Mouse (Mus musculus) T-helper 1 cell (primary cell): Measurements from ENCODE around the gene Tjp2.
"Not testable (repeated sequence)": the region's sequence is repeated elsewhere in the genome, so short reads cannot be mapped to it uniquely, and the experiment has no call there.

Experiments
- in situ Hi-C: fragments of 300-600 bp; cut with MboI, MseI; formaldehyde crosslinking; loops from one replicate; pipeline ENCODE4 v1.15.1; 2025; ENCODE audit warnings: high pct_unique_total_duplicates

Gene Tjp2

GRCm38 (mm10) chr19:24224500-24225304 lies at the start of gene Tjp2:
Gene Tjp2, minus strand, starts transcription at chr19:24225030.
- in situ Hi-C loops = no loop called here

DNA sequence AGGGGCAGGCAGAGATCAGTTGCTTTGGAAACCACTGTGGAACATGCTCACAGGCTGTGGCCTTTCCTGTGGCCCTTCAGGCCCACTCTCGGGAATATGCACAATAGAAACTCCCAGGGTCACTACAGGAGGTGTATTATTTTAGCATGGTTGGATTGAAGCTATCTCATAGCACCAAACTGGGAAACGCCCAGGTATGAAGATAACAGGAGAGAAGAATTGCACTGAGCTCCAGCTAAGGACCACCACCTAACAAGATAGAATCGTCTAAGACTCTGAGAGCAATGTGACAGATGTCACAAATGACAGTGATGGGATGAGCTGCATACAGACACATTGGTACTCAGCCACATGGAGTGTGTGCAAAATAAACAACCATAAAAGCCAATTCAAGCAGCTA lies 49.5 kb upstream of the Tjp2 start:
- in situ Hi-C loops = no loop called here

DNA sequence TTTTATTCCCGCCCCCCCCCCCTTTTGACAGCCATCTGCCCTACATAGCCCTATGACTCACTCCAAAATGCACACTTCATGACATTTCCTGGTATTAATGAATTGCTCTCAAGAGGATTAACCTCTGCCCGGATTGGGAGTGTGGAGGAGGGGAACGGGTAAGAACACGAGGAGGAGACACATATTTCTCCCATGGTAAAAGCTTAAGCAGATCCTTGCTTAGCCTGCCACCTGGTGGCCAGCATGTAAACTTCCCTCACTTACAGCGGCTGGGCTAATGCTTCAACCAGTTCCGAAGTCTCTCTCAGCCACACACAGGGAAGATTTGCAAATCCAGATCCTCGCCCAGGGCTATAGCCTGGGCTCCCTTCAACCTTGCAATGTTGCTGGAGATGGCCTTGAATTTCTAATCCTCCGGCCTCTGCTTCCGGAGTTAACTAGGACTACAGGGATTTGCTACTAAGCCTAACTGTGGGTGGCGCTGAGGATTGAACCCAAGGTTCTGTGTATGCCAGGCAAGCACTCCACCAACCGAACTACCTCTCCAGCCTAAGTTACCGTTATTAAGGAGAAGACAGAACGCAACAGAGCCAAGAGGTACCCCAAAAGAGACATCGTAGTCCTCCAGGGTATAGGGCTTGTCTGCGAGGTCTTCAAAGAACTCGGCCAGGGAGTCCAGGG lies 47.1 kb upstream of the Tjp2 start:
- in situ Hi-C loops = no loop called here

- in situ Hi-C loops = no loop called here
These were observed 46.5 kb upstream of the Tjp2 start for GRCm38 (mm10) chr19:24271326-24271725.

- in situ Hi-C loops = loop anchor here (10.0 kb wide), 1 partner anchor 114 kb away; no protein-coding TSS in a partner anchor
These were observed 43.7 kb upstream of the Tjp2 start for GRCm38 (mm10) chr19:24268531-24268930.

- in situ Hi-C loops = loop anchor here (10.0 kb wide), 1 partner anchor 111 kb away; no protein-coding TSS in a partner anchor
These were observed 41.4 kb upstream of the Tjp2 start for GRCm38 (mm10) chr19:24266046-24266830.

GRCm38 (mm10) chr19:24264991-24265390 lies 40.2 kb upstream of the Tjp2 start:
- in situ Hi-C loops = loop anchor here (10.0 kb wide), 1 partner anchor 110 kb away; no protein-coding TSS in a partner anchor

DNA sequence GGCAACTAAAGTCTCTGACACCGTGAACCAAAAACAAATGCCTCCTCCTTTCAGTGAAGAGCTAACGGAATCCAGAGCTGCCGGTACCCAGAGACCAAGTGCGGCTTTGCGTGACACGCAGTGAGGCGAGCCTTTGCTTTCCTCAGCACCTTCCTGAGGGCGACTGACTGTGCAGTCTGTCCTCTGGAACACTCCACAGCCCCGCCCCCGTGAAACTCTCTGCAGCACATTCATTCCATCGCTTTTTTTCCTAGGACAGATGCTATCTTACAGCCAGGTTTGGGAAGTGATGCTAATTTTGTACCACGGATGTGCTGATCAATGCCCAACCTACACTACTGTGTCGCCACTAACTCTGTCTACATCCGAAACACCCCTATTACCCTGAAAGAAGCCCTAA lies 37.9 kb upstream of the Tjp2 start:
- in situ Hi-C loops = loop anchor here (10.0 kb wide), 1 partner anchor 108 kb away; no protein-coding TSS in a partner anchor

DNA sequence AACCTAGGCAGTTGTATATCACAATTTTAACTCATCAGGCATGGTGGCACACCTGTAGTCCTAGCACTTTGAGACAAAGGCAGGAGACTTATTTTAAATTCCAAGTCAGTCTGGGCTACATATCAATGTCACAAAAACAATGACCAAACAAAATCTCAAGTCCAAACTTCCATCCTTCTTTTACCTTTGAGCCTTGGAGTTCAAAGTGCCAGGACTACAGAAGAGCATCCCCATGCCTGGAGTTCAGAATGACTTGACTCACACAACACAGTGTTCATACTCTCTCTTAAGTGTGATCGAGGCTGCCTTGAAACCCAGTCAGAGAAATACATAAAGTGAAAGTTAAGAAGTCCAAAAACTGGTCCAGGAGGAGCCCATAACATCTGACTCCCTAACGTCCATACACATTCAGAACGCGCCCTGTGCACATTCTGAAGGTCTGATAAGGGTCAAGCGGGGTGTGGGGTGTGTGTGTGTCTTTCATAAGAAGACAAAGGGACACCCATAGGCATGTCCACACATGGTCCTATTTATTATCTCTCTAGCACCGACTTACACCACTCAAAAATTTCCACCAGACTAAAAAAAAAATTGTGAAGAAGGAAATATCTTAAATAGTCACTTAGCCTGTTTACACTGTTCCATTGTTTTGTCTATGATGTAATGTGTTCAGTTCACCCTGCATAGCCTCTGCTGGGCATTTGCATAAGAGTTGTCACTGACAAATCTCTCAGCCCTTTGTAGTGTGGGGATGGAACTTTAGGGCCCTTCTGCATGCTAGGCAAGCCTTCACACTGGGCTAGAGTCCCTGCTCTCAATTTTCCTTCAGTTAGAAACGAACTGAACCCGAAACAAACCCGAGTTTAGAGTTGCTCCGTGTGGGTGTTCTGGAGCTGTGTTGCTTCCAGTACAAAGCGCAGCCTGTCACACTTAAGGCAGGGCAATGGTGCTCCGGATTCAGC lies 34.8 kb upstream of the Tjp2 start:
- in situ Hi-C loops = loop anchor here (10.0 kb wide), 1 partner anchor 105 kb away; no protein-coding TSS in a partner anchor

DNA sequence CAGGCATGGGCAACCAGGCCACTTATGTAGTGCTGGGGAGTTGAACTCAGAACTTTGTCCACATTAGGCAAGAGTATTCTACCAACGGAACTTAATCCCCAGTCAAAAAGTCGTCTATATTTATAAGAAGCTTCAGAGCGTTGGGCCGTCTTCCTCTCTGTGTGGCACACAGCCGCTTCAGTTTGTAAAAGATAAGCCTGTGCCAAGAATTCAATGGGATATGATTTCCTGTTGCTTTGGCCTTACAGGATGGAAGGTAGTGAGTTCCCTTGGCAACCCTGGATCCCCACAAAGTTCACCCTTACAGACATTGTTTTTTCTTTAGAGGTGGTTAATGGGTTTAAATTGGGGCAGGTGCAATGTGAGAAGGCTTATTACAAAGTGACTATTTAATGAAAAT lies 33.5 kb upstream of the Tjp2 start:
- in situ Hi-C loops = no loop called here

DNA sequence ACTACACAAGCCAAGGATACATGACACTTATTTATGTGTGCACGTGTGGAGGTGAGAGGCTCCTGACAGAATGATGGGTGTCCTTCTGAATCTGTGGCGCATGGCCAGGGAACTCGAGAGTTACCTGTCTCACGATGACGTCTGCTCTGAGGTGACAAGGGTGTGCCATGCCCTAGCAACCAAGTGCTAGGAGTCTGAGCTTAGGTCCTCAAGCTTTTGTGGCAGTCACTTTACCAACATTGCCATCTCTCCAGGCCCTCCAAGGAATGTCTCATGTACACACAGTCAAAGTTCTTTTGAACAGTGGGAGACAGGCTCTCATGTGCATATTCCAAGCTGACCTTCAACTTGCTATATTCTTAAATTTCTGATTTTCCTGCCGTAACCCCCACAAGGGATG lies 33.1 kb upstream of the Tjp2 start:
- in situ Hi-C loops = no loop called here

DNA sequence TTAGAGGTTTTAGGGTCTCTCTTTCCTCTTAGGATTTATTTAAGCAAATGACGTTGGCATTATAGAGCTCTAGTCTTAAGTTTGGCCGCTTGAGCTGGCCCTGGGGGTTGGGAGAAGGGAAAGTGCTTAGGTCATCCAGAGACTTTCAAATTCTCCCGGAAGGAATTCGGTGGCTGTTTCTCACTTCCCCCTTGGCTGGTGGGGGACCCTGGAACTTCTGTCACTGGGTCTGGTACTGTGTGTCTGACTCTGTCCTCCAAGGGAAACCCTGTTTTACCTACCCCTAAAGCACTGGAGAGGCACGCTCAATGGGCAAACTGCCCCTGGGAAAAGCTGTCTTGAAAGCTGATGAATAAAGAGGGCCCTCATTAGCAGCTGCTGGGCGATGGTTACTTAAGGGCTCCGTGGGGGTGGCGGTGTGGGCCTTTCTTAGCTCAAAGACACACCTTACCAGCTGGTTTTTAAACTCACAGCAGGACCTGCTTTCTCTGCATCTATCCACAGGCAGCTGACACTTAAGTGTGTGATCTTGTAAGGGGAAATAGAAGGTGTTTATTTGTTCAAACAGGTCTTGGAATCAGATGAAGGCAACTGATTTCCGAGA lies 28.9 kb upstream of the Tjp2 start:
- in situ Hi-C loops = no loop called here

- in situ Hi-C loops = no loop called here
These were observed 27.0 kb upstream of the Tjp2 start for GRCm38 (mm10) chr19:24251869-24252268.

DNA sequence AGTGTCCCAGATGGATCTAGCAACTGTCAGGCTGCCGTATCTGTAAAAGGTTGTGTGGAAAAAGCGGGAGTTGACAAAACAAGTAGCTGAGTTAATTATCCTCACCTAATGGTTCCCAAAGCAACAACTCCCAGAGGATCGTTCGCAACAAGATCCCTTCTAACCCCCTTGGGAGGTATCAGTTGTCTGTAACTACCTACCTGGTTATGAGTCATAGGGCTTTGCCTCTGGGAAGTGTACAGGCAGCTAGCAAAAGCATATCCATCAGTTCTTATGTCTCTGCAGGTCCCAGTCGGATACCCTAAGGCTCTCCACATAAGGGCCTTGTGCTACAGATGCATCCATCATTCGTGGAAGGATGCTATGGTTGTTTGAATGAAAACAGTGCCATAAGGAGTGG lies 18.5 kb upstream of the Tjp2 start:
- in situ Hi-C loops = no loop called here

GRCm38 (mm10) chr19:24241799-24242546 lies 17.1 kb upstream of the Tjp2 start:
- in situ Hi-C loops = no loop called here

- in situ Hi-C loops = no loop called here
These were observed 16.4 kb upstream of the Tjp2 start for GRCm38 (mm10) chr19:24241271-24241670.

DNA sequence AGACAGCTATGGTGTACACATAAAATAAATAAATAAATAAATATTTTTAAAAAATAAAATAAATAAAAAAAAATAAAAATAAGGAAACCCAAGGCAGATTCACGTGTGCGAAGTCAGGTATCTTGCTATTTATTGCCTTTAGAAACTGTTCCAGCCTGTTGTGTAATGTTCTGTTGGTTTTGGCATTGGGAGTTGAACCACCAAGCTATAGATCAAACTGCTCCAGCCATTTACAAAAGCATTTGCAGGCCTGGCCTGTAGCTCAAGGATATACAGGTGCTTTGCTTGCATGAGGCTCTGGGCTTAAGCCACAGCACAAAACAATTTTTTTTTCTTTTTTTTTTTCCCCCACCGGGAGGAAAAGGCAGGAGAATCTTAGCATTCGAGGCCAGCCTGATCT lies 13.2 kb upstream of the Tjp2 start:
- in situ Hi-C loops = no loop called here

- in situ Hi-C loops = not testable (repeated sequence)
These were observed 7.5 kb upstream of the Tjp2 start for GRCm38 (mm10) chr19:24232356-24232755.

GRCm38 (mm10) chr19:24225305-24225696 lies 471 bp upstream of the Tjp2 start:
- in situ Hi-C loops = no loop called here

DNA sequence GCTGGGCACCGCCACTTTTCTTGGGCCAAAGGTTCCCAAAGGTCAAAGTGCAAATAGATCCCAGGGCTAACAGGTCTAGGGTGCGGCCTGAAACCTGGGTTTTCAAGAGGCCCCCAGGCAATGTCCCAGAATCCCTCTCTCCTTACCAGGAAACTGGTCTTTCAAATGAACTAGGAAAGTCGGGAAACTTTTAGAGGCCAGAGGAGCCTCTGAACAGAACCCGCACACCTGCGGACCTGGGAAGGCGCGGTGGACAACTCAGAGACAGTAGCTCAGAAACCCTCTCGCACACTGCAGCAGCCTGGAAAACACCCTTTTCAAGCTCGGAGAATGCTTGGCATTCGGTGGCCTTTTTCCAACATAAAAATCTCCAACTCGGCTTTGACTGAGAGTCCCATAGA lies 979 bp downstream of the Tjp2 start:
- in situ Hi-C loops = no loop called here
